Mouse (Mus musculus) MEL (cell line): ENCODE data around the gene Gm17374.

ENCODE experiments used
- CHD2 ChIP-seq: IDR thresholded peaks from 2 replicates; pipeline ENCODE4 v1.6.1; 2011; ENCODE audit warnings: low read length, improper control_type of control experiment
- CTCF ChIP-seq, 3 experiments: IDR thresholded peaks in 2 of 3; conservative IDR thresholded peaks in 1 of 3; 2 replicates each; pipeline ENCODE4 v1.5.1; 2011 to 2012; ENCODE audit warnings: low read length in 3 of 3, low read depth in 2 of 3, mild to moderate bottlenecking in 2 of 3, improper control_type of control experiment in 1 of 3, inconsistent platforms in 1 of 3, mixed read lengths in 1 of 3, moderate library complexity in 1 of 3; ENCODE audit not compliant: control insufficient read depth in 1 of 3, insufficient read depth in 1 of 3, poor library complexity in 1 of 3, severe bottlenecking in 1 of 3
- EP300 ChIP-seq, 2 experiments: IDR thresholded peaks; 2 replicates each; pipeline ENCODE4 v1.6.1; 2011; ENCODE audit warnings: improper control_type of control experiment in 2 of 2, low read length in 2 of 2, low read depth in 1 of 2, mild to moderate bottlenecking in 1 of 2
- GABPA ChIP-seq: IDR thresholded peaks from 2 replicates; pipeline ENCODE4 v1.6.1; 2012; ENCODE audit warnings: low read depth, mild to moderate bottlenecking, inconsistent platforms, low read length, improper control_type of control experiment, moderate library complexity
- HCFC1 ChIP-seq: IDR thresholded peaks from 2 replicates; pipeline ENCODE4 v1.6.1; 2012; ENCODE audit warnings: low read depth, mild to moderate bottlenecking, inconsistent platforms, low read length, improper control_type of control experiment, moderate library complexity
- POLR2A ChIP-seq, 2 experiments: IDR thresholded peaks; 2 replicates each; pipeline ENCODE4 v1.6.1; 2011 to 2012; ENCODE audit warnings: low read length in 2 of 2, mild to moderate bottlenecking in 2 of 2, control low read depth in 1 of 2, improper control_type of control experiment in 1 of 2, low read depth in 1 of 2, moderate library complexity in 1 of 2; ENCODE audit not compliant: control insufficient read depth in 1 of 2, insufficient read depth in 1 of 2, poor library complexity in 1 of 2
- RAD21 ChIP-seq: IDR thresholded peaks from 2 replicates; pipeline ENCODE4 v1.6.1; 2011; ENCODE audit warnings: mild to moderate bottlenecking, low read depth, low read length, improper control_type of control experiment
- SIN3A ChIP-seq: IDR thresholded peaks from 2 replicates; pipeline ENCODE4 v1.6.1; 2012; ENCODE audit warnings: low read length, improper control_type of control experiment, inconsistent platforms
- USF1 ChIP-seq: IDR thresholded peaks from 2 replicates; pipeline ENCODE4 v1.6.1; 2014; ENCODE audit warnings: low read depth, mild to moderate bottlenecking, inconsistent platforms, low read length, improper control_type of control experiment, moderate library complexity

DNA sequence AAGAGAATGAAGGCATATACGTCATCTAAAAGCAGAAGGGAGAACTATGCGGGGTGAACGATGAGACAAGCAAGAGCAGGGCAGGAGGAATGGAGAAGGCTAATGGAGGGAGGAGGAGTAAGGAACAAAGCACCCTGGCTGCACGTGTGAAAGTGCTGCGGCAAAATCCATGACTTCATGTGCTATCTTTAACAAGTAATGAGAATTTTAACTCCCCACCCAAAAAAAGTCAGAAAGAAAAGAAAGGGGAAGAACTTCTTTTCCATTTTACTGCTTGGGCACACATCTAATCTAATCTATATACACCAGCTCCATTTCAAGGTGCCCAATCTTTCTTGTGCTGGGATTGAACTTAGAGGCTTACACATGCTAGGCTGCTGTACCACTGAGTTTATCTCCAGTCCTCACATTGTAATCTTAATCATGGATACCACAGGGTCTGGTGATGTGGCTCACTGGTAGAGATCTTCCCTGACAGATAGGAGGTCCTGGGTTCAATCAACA is 11.6 kb downstream of the Gm17374 start:
- no peak for TF ChIP-seq CTCF (IDR thresholded peaks at IDR 0.05 in 2 of 3, conservative IDR thresholded peaks at IDR 0.05 in 1 of 3; ENCODE audit: control insufficient read depth in 1 of 3, insufficient read depth in 1 of 3, low read depth in 2 of 3, low read length in 3 of 3, poor library complexity in 1 of 3, severe bottlenecking in 1 of 3)
- peak; percentile 79 for TF ChIP-seq SIN3A
- TF ChIP-seq RAD21: no peak
- TF ChIP-seq USF1: no peak
- TF ChIP-seq POLR2A (IDR thresholded peaks at IDR 0.05; ENCODE audit: control insufficient read depth in 1 of 2, insufficient read depth in 1 of 2, low read depth in 1 of 2, low read length in 2 of 2, poor library complexity in 1 of 2): no peak
- peak; percentile 97 to 98 for TF ChIP-seq EP300 (IDR thresholded peaks at IDR 0.05; ENCODE audit: low read depth in 1 of 2, low read length in 2 of 2)
- TF ChIP-seq GABPA: no peak
- TF ChIP-seq HCFC1: no peak
- no peak for TF ChIP-seq CHD2
